Mouse (Mus musculus) layer of hippocampus, adult 9-11 months (tissue): ENCODE measurements around the gene Hdac7.

ENCODE experiments used
- DNase-seq: peaks from one replicate; pipeline ENCODE4 v3.0.0; 2022

Hdac7 gene

GRCm38 (mm10) chr15:97813452-97814204, 30.7 kb downstream of the Hdac7 start:
- no peak for DNase-seq

GRCm38 (mm10) chr15:97812875-97813274, 31.4 kb downstream of the Hdac7 start:
- no peak for DNase-seq

GRCm38 (mm10) chr15:97812126-97812525, 32.2 kb downstream of the Hdac7 start:
- DNase-seq, result peak; percentile 96

DNA sequence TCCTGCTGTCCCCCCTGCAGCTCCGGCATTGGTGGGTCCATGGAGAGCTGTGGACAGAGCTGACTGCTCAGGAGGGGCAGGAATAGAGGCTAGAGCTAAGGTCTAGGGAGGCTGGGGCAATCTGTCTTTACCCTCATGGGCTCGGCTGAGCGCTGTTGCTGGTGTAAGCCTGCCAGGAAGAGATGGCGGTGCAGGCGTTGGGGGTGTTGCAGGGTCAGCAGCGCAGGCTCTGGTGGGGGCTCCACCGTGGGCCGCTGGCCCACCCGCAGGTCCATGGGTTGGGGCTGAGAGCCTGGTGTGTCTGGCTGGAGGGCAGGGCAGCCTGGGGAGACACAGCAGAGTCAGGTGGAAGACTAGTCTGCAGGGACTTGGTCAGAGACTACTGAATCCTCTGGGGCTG, 33.0 kb downstream of the Hdac7 start:
- no peak for DNase-seq

- no peak for DNase-seq
Measured at GRCm38 (mm10) chr15:97810399-97810798, 33.9 kb downstream of the Hdac7 start.

GRCm38 (mm10) chr15:97809942-97810341, 34.4 kb downstream of the Hdac7 start:
- no peak for DNase-seq

DNA sequence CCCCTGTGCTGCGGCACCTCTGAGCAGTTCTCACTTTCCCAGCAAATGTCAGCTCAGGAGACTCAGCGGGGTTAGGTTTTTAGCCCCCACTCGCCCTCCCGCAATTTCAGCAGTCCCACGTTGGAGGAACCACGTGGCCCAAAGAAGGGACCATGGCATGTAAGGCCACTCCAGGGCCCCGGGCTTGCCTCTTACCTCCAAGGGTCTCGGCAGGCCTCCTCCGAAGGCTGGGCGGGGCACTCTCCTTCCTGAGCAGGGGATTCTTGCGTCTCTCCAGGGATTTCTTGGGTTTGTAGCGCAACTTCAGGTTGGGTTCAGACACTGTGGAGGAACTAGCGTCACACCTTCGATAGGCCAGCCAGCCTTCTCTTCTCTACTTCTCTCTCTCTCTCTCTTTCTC, 35.1 kb downstream of the Hdac7 start:
- DNase-seq, result no peak

DNA sequence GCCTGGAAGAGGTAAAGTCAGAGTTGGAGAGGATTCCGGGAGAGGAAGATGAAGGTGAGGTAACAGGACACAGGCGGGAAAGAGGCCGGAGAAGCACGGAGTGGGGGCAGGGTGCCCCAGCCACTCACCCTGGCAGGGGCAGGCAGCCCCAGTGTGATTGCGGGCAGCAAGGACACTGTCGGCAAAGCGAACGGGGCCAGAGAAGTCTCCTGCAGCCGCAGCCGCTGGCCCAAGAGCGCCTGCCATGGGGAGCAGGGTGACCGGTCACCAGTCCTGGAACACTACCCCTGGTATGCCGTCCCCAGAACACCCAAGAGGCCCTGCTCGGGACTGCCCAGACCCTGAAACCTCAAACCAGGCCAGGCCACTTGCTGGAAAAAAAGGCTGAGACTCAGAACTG, 35.8 kb downstream of the Hdac7 start:
- no peak for DNase-seq

DNA sequence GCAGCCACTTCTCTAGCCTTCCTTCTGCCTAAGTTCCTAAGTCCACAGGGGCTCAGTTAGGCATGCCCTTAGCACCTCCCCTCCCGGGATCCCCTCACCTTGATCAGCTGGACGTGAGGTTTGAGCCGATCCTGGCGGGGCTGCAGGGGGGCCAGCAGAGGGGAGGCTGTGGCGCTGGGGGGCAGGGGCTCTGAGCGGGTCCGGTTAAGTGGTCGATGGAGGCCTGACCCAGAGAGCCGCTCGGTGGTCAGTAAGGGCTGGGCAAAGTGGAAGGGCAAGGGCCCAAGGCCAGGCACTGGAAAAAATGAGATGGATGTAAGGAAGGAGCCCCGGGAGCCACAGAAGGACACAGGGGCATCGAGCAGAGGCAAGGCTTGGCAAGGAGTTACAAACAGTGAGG, 36.4 kb downstream of the Hdac7 start:
- DNase-seq, result no peak

GRCm38 (mm10) chr15:97802575-97802974, 41.7 kb downstream of the Hdac7 start:
- no peak for DNase-seq

- no peak for DNase-seq
Measured at GRCm38 (mm10) chr15:97801811-97802210, 42.5 kb downstream of the Hdac7 start.

DNA sequence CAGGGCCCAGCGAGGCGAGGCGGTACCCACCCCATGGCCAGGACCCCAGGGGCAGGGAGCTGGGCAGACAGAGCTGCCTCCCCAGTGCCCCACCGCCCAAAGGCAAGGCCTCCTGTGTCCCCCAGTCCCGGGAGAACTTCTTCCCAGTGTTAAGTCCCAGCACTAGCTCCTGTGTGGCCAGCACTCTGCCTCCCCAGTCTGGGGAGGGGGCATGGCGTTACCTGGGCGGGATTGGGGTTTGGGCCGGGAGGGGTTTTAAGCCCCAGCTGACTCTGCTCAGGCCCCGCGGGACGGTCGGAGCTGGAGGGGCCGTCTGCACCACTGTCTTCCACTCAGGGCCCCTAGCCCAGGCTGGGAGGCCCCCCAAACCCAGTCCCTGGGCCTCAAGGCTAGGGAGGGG, 43.4 kb downstream of the Hdac7 start:
- DNase-seq, result no peak

GRCm38 (mm10) chr15:97799446-97799845, 44.9 kb downstream of the Hdac7 start:
- no peak for DNase-seq

GRCm38 (mm10) chr15:97798134-97798533, 46.2 kb downstream of the Hdac7 start:
- DNase-seq, result no peak

DNA sequence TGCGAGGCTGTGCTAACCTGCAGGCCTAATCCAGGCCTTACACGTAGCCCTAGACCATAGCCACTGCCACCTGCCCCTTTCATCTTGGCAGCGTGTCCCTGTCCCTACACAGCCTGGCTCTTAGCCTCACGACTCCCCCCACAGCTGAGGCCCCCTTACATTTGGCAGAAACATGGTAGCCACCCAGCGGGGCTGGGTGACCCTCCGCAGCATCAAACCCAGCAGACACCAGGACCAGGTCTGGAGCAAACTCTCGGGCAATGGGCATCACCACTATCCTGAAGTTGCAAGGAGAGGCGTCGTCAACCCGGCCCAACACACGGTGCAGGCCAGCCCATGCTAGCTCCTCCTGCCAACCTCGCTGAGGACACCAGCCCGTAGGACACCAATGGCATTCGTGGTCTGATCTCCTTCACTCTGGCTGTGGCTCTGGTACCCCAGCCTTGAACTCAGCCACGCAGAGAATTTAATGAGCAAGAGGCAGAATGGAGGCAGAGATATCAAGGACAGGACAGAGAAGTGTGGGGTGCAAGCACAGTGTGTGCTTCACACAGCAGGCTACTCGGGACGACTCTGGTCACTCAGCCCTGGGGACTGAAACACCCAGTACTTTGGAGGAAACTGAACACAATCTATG, 47.5 kb downstream of the Hdac7 start:
- DNase-seq, result no peak

DNA sequence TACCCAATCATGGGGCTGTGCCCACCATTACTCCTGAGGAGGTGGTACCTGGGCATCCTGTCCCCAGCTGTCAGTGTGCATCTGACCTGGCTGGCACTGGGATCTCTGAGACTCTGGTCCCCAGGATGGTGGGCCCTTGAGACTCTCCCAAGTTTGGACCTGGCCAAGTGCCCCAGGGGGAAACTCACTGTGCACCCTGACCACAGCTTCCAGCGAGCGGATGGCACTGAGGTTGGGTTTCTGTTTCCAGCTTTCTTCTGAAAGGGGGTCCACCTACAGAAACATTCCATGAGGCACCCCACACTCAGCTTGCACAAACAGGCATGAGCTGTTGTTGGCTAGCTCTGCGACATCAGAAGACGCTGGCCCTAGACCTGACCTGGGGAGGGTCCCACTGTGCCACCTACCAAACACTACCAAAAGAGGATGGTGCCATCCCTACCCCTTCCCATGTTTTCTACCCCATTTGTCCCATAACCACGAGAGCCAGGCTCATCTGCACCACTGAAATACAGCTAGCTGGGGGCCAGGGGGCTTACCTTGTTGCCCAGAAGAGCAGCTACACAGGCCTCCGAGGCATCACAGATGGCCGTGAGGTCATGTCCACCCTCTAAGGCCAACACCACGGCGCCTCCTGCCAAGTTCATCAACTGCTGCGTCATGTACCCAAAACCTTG, 48.6 kb downstream of the Hdac7 start:
- DNase-seq, result no peak

- DNase-seq, result no peak
Measured at GRCm38 (mm10) chr15:97794268-97794667, 50.0 kb downstream of the Hdac7 start.

- no peak for DNase-seq
Measured at GRCm38 (mm10) chr15:97793386-97794153, 50.7 kb downstream of the Hdac7 start.

DNA sequence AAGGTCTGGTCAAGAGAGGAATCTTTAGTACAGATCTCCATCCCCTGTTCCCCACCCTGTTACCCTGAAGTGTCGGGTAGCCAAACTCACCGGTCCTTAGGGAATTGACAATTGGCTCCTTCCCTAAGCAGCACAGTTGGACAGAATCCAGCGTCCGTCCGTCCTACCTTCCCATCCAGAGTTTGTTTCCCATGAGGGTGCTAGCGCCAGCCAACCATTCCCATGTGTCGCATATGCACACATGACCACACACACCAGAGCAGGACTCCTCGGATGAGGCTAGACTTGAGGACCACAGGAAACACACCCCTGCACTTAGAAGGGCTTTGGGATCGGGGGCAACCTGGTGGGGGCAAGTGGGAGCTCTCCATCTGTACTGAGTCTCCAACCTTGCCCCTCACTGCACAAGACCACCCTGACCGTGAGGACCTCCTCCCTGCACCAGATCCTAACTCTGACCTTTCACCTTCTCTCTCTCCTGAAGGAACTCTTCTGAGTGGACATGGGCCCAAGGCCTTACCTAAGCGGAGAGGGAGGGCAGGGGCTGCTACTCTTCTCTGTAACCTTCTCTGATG, 53.1 kb downstream of the Hdac7 start:
- no peak for DNase-seq

GRCm38 (mm10) chr15:97789761-97790505, 54.4 kb downstream of the Hdac7 start:
- DNase-seq, result no peak

DNA sequence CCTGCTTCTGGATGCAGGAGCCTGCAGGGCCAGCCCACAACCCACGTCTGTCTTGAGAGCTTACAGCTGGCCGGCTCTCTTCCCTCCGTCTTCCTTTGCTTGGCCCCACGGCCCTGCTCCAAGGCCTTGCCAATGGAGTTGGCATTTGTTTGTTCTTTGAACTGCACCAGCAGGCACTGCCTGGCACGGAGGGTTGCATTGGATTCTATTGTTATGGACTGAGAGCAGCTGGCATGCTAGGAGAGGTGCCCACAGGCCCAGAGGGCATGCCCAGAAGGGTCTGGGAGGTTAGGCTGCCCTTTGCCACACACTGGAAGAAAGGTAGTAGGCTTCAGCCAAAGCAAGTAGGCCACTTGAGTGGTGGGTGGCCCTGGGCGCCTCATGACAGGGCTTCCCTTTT, 55.5 kb downstream of the Hdac7 start:
- DNase-seq, result peak; percentile 92
